Mouse (Mus musculus) activated CD4-positive, CD25-positive, alpha-beta regulatory T cell, adult 4 months (primary cell): ENCODE results near the gene Plagl2. TPM values are rescaled to one million over a fixed set of nuclear protein-coding genes. Genes with fewer than 3 reads are reported as not detected.

Experiments used
- ATAC-seq: one replicate; pipeline ENCODE4 v1.8.0; 2017
- polyA plus RNA-seq, 2 experiments: library from polyadenylated mRNA; unstranded; fragments of 100-300 nt; shearing (Covaris generic); gene quantifications; one replicate each; pipeline ENCODE4 v1.2.1; 2017

The Plagl2 gene
- polyA plus RNA-seq, 2 experiments from 2014 or later, result 20.9 to 26.3 TPM

- no peak for ATAC-seq
Observed at GRCm38 (mm10) chr2:153187848-153188247, 53.4 kb downstream of the Plagl2 start.

GRCm38 (mm10) chr2:153186176-153186591 is 55.0 kb downstream of the Plagl2 start:
- ATAC-seq, result no peak

GRCm38 (mm10) chr2:153179961-153180360 is 61.3 kb downstream of the Plagl2 start:
- ATAC-seq, result no peak

GRCm38 (mm10) chr2:153179126-153179860 is 61.9 kb downstream of the Plagl2 start:
- ATAC-seq, result no peak

Other genes starting within 250 kb of the Plagl2 start
- 100 to 1,000 TPM; 159 to 185 TPM for gene Pdrg1, start 226.0 kb downstream of the Plagl2 start, polyA plus RNA-seq
- gene Xkr7, start 209.6 kb downstream of the Plagl2 start, polyA plus RNA-seq, result not detected
- gene Ccm2l, start 175.5 kb downstream of the Plagl2 start, polyA plus RNA-seq, result not detected
- gene Hck, start 133.0 kb downstream of the Plagl2 start, polyA plus RNA-seq, result under 1 TPM in 1 of 2 experiments, not detected in 1; 0.97 TPM
- gene Tm9sf4, start 80.1 kb downstream of the Plagl2 start, polyA plus RNA-seq, result 10 to 100 TPM; 24.1 to 41.4 TPM
- gene Tspyl3, start 16.0 kb downstream of the Plagl2 start, polyA plus RNA-seq, result 10 to 100 TPM; 25.3 to 25.6 TPM
- 1 to 10 TPM; 8.8 to 9.4 TPM for gene Pofut1, start 107 bp upstream of the Plagl2 start, polyA plus RNA-seq
- 10 to 100 TPM in 1 of 2 experiments, 1 to 10 TPM in 1; 9.4 to 11.1 TPM for gene Kif3b, start 50.0 kb upstream of the Plagl2 start, polyA plus RNA-seq
- gene Asxl1, start 104.4 kb upstream of the Plagl2 start, polyA plus RNA-seq, result 10 to 100 TPM; 13.9 to 20.4 TPM